Mouse (Mus musculus): ENCODE results near the gene Fam184b.
"Not testable (repeated sequence)": the region's sequence is repeated elsewhere in the genome, so short reads cannot be mapped to it uniquely, and the experiment has no call there.

Fam184b gene

GRCm38 (mm10) chr5:45638806-45639714 is at the start of gene Fam184b:
Gene Fam184b (minus strand): TSS chr5:45639614.
- DNase-seq: peak; percentile 45 to 64

- no peak for DNase-seq
Measured at GRCm38 (mm10) chr5:45689152-45689551, 49.7 kb upstream of the Fam184b start.

GRCm38 (mm10) chr5:45686223-45686622 is 46.8 kb upstream of the Fam184b start:
- no peak for DNase-seq

GRCm38 (mm10) chr5:45685243-45685642 is 45.8 kb upstream of the Fam184b start:
- DNase-seq: no peak

GRCm38 (mm10) chr5:45683388-45683787 is 44.0 kb upstream of the Fam184b start:
- DNase-seq: no peak

GRCm38 (mm10) chr5:45679955-45680354 is 40.5 kb upstream of the Fam184b start:
- no peak for DNase-seq

GRCm38 (mm10) chr5:45677639-45678038 is 38.2 kb upstream of the Fam184b start:
- DNase-seq: no peak

- no peak for DNase-seq
Measured at GRCm38 (mm10) chr5:45675032-45675431, 35.6 kb upstream of the Fam184b start.

GRCm38 (mm10) chr5:45670894-45671494 is 31.6 kb upstream of the Fam184b start:
- DNase-seq: no peak

GRCm38 (mm10) chr5:45670280-45670670 is 30.9 kb upstream of the Fam184b start:
- no peak for DNase-seq

- DNase-seq: peak; percentile 100
Measured at GRCm38 (mm10) chr5:45669598-45670279, 30.3 kb upstream of the Fam184b start, which contains the start of gene Ncapg. Gene Ncapg (plus strand): TSS chr5:45669919.

GRCm38 (mm10) chr5:45669234-45669597 is 29.8 kb upstream of the Fam184b start:
- DNase-seq: no peak

- no peak for DNase-seq
Measured at GRCm38 (mm10) chr5:45668831-45669230, 29.4 kb upstream of the Fam184b start.

GRCm38 (mm10) chr5:45668324-45668723 is 28.9 kb upstream of the Fam184b start:
- DNase-seq: no peak

GRCm38 (mm10) chr5:45658406-45658805 is 19.0 kb upstream of the Fam184b start:
- not testable (repeated sequence) for DNase-seq

GRCm38 (mm10) chr5:45651026-45651703 is 11.8 kb upstream of the Fam184b start:
- DNase-seq: no peak

- DNase-seq: no peak
Measured at GRCm38 (mm10) chr5:45639715-45640092, 290 bp upstream of the Fam184b start.

GRCm38 (mm10) chr5:45638378-45638777 is 1.0 kb downstream of the Fam184b start:
- no peak for DNase-seq

- DNase-seq: no peak
Measured at GRCm38 (mm10) chr5:45629470-45629869, 9.9 kb downstream of the Fam184b start.

- no peak for DNase-seq
Measured at GRCm38 (mm10) chr5:45627771-45628170, 11.6 kb downstream of the Fam184b start.

- no peak for DNase-seq
Measured at GRCm38 (mm10) chr5:45621511-45621910, 17.9 kb downstream of the Fam184b start.

GRCm38 (mm10) chr5:45599056-45599455 is 40.4 kb downstream of the Fam184b start:
- no peak for DNase-seq
